Mouse (Mus musculus) limb, embryonic 11.5 days (tissue): Measurements from ENCODE around the gene Slc37a1. TPM values are rescaled to one million over a fixed set of nuclear protein-coding genes. Genes with fewer than 3 reads are reported as not detected.
A peak's percentile ranks its signal among the peaks of the same experiment; 100 is the strongest.

ENCODE experiments used
- ATAC-seq: fragments of 200-750 bp; cut with Nextera tagmentation; 2 replicates; pipeline ENCODE4 v1.8.0; 2017; ENCODE audit warnings: low read depth; ENCODE audit not compliant: insufficient number of reproducible peaks, low FRiP score, low TSS enrichment
- DNase-seq: peaks from one replicate; pipeline ENCODE4 v3.0.0-alpha.2; 2015; ENCODE audit warnings: low spot score
- H3K27ac ChIP-seq: fragments of 300-500 bp; sonication (generic); replicated peaks from 2 replicates; pipeline ENCODE4 v1.5.1; 2014; ENCODE audit warnings: low read depth, mild to moderate bottlenecking, low read length
- H3K27me3 ChIP-seq: fragments of 300-500 bp; sonication (generic); 2 replicates; pipeline ENCODE4 v1.6.1; 2014; ENCODE audit warnings: mild to moderate bottlenecking, low read length, mixed read lengths; ENCODE audit not compliant: control insufficient read depth, insufficient read depth
- H3K36me3 ChIP-seq: fragments of 300-500 bp; sonication (generic); 2 replicates; pipeline ENCODE4 v1.6.1; 2014; ENCODE audit warnings: mild to moderate bottlenecking, low read length, moderate library complexity, mixed read lengths; ENCODE audit not compliant: control insufficient read depth, insufficient read depth
- H3K4me1 ChIP-seq: fragments of 300-500 bp; sonication (generic); 2 replicates; pipeline ENCODE4 v1.6.1; 2014; ENCODE audit warnings: low read length, mixed read lengths; ENCODE audit not compliant: control insufficient read depth, insufficient read depth
- H3K4me2 ChIP-seq: fragments of 300-500 bp; sonication (generic); 2 replicates; pipeline ENCODE4 v1.6.1; 2014; ENCODE audit warnings: low read depth, mild to moderate bottlenecking, moderate library complexity; ENCODE audit not compliant: severe bottlenecking
- H3K4me3 ChIP-seq: fragments of 300-500 bp; sonication (generic); 2 replicates; pipeline ENCODE4 v1.5.1; 2014; ENCODE audit warnings: low read depth, low read length
- H3K9ac ChIP-seq: fragments of 300-500 bp; sonication (generic); 2 replicates; pipeline ENCODE4 v1.6.1; 2014; ENCODE audit warnings: mild to moderate bottlenecking, low read length
- H3K9me3 ChIP-seq: fragments of 300-500 bp; sonication (generic); 2 replicates; pipeline ENCODE4 v1.6.1; 2016; ENCODE audit warnings: low read length; ENCODE audit not compliant: control insufficient read depth
- WGBS: fragments of 180-500 bp; shearing (Covaris S2); extraction: QIAGEN DNeasy Blood & Tissue Kit; methylation state at CpG from one replicate; pipeline ENCODE4 v1.1.7; 2014; 5-methylcytosine and 5-hydroxymethylcytosine counted together
- polyA plus RNA-seq: library from polyadenylated mRNA; unstranded; fragments of >200 nt; fragmentation: Nextera tagmentation; extraction: Ambion mirVana; gene quantifications from 2 replicates; pipeline ENCODE4 v1.2.1, GENCODE M21; 2014

The Slc37a1 gene
- polyA plus RNA-seq, 1 experiment from 2014 or later, result 1.7 TPM

DNA sequence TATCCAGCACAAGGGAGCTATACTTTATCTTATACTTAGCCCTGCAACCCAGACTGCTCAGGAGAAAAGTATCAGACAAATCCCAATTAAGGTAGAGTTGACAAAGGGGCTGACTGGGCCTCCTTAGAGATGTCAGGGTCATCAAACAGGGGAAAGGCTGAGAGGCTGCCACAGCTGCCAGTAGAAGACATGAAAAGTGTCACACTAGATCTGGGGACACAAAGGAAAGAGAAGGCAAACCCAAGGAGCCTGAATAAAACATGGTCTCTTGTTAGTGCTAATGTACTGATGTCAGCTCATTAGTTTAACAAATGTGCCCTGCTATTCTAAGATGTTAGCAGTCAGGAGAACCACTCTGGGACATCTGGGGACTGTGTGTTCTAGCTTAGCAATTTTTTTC, 84.3 kb downstream of the Slc37a1 start:
- H3K36me3 ChIP-seq, result no peaks in the 10 kb centered on the region
- H3K9me3 ChIP-seq, result no peaks in the 10 kb centered on the region
- no peaks in the 10 kb centered on the region for H3K4me1 ChIP-seq
- no peak overlapping the region for H3K4me2 ChIP-seq
- ATAC-seq (no peak), DNase-seq (no peak)
- H3K4me3 ChIP-seq, result no peak overlapping the region
- H3K27me3 ChIP-seq, result no peaks in the 10 kb centered on the region
- H3K9ac ChIP-seq, result no peak overlapping the region
- no peak overlapping the region for H3K27ac ChIP-seq

DNA sequence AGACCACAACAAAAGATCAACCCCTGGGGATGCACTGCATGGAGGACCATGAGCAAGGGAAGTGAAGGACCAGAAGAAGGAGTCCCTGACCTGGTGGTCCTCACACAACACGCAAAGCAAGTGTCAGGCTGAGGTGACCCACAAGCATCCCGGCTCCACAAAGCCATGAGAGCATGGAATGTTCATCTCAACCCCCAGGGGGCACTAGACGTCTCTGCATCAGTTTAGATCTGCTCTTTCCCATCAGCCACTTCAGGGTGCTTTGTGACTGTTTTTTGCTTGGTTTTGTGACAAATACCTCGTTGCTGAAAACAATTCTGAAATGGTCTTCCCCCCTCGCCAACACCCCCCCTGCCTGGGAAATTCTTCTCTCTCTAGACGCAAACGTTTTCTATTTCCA, 91.4 kb downstream of the Slc37a1 start:
- Histone ChIP-seq H3K4me2 (no peak overlapping the region), H3K27ac (no peak overlapping the region), H3K9me3 (no peaks in the 10 kb centered on the region), H3K4me3 (no peak overlapping the region), H3K36me3 (no peaks in the 10 kb centered on the region), H3K4me1 (no peaks in the 10 kb centered on the region; the same call in 1 of the 2 replicates), H3K9ac (no peak overlapping the region), H3K27me3 (no peaks in the 10 kb centered on the region)
- ATAC-seq (no peak), DNase-seq (peak; percentile 78)
- 17% methylated on average over 7 of the region's 7 CpGs for WGBS

DNA sequence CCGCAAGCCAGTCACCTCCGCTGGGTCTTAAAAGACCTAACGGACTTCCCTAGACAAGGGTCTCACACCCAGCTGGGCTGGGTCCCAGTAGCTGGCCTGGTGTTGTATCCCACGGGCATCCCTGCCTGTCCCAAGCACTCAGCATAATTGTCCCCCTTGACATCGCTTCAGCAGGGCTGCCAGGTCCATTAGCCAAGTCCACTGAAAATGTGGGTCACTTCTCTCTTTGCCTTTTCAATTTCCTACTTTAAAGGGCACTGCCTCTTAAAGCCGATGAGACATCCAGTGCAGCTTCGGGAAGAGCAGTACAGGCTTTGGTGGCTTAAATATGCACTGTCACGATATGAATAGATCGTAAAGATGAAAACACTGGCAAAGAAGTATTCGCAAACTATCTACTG, 91.8 kb downstream of the Slc37a1 start:
- 72% methylated on average over 10 of the region's 10 CpGs for WGBS
- Histone ChIP-seq H3K36me3 (no peaks in the 10 kb centered on the region), H3K4me1 (no peaks in the 10 kb centered on the region; the same call in 1 of the 2 replicates), H3K4me3 (no peak overlapping the region), H3K9me3 (no peaks in the 10 kb centered on the region), H3K27ac (no peak overlapping the region), H3K9ac (no peak overlapping the region), H3K4me2 (no peak overlapping the region), H3K27me3 (no peaks in the 10 kb centered on the region)
- ATAC-seq (no peak), DNase-seq (no peak)

DNA sequence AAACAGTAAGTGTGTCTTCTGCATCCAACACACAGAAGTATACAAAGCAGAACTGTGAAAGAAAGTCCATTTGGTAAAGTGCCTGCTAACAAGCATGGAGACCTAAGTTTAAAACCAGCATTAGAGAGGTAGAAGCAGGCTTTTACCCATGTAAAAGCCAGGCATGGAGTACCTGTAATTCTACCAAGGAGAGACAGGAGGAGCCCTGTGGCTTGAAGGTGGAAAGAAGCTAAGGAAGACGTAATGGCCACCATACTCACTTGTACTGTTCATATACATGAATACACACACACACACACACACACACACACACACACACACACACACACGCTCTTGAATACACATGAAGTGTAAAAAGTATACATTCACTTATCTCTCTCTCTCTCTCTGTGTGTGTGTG, 92.5 kb downstream of the Slc37a1 start:
- 76% methylated on average over 2 of the region's 2 CpGs for WGBS
- no peak overlapping the region for H3K27ac ChIP-seq
- ATAC-seq (no peak), DNase-seq (no peak)
- no peak overlapping the region for H3K4me2 ChIP-seq
- H3K4me3 ChIP-seq, result no peak overlapping the region
- H3K27me3 ChIP-seq, result no peaks in the 10 kb centered on the region
- H3K36me3 ChIP-seq, result no peaks in the 10 kb centered on the region
- no peaks in the 10 kb centered on the region for H3K9me3 ChIP-seq
- H3K4me1 ChIP-seq, result no peaks in the 10 kb centered on the region; the same call in 1 of the 2 replicates
- no peak overlapping the region for H3K9ac ChIP-seq

DNA sequence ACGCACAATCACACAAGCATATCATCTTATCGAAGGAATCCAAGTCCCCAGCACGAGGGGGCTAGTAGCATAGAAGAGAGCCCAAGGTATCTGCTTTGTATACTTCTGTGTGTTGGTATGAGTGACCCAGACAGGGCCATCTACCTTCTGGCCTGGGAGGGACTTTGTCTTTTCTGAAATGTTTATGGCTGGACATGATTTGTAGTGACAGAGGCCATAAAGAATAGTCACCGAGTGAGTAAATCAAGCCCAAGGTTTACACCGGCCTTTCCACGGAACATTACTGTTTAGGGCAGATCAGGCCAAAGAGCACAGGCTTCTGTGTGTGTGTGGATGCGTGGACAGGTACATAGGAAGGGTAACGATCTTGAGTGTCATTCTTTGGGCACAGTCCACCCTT, 93.3 kb downstream of the Slc37a1 start:
- no peak for ATAC-seq

DNA sequence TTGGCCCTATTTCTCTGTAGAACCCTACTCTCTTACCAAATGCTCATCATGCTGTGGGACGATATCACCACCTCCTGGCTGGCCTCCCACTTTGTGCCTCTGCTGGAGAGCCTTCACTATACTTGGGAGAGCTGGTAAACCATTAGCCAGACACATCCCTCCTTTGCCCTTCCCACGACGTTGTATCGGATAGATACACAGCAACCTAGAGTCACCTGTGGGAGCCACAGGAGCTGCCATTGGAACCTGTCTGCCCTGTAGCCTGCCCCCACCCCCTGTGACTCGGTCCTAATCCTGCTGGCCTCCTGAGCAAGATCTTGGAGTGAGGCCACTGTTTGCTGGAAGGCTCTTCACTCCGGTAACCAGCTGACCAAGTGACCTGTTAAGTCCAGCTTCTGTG, 96.7 kb downstream of the Slc37a1 start:
- Histone ChIP-seq H3K4me1 (peaks cover 14% of the 10 kb centered on the region), H3K36me3 (no peaks in the 10 kb centered on the region), H3K27ac (no peak overlapping the region), H3K9me3 (no peaks in the 10 kb centered on the region), H3K4me3 (no peak overlapping the region), H3K9ac (no peak overlapping the region), H3K4me2 (no peak overlapping the region), H3K27me3 (0 out of 2 replicates have a peak, but pooled peaks cover 2% of the 10 kb centered on the region)
- DNase-seq (no peak), ATAC-seq (no peak)
- 83% methylated on average over 6 of the region's 6 CpGs for WGBS

More for the DNA sequence above, 93.3 kb downstream of the Slc37a1 start:
- no peak overlapping the region for H3K9ac ChIP-seq
- no peak overlapping the region for H3K4me3 ChIP-seq
- H3K36me3 ChIP-seq, result no peaks in the 10 kb centered on the region
- H3K4me2 ChIP-seq, result no peak overlapping the region
- H3K9me3 ChIP-seq, result no peaks in the 10 kb centered on the region
- no peaks in the 10 kb centered on the region for H3K27me3 ChIP-seq
- DNase-seq, result no peak
- no peak overlapping the region for H3K27ac ChIP-seq
- 40% methylated on average over 8 of the region's 8 CpGs for WGBS
- H3K4me1 ChIP-seq, result peaks cover 2% of the 10 kb centered on the region

DNA sequence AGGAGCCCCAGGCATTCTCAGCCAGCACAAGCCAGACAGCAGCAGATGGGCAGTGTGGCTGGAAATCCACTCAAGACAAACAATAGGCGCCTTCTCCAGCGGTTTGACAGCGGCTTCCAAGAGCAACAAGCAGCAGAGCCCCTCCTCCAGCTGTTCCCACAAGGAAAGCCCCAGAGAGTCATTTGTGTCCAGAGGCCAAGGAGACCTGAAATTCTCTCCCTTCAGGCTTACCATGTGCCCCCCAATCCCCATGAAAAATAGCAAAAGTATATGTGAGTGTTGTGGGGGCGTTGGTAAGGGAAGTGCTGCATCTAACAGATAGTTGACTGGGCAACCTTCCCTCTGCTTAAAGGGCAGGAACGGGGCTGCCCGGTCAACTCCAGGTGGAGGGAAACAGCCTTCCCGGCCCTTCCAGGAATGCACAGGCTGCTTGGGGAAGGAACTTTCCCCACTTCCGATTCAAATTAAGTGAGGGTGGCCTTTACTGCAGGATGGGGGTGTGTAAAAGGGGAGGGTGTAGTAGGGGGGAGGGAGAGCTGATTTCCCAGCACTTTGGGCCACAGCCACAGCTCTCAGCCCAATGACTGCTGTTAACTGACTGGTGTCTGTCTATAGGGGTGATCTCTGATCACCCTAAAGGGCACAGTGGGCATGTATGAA, 98.5 kb downstream of the Slc37a1 start:
- ATAC-seq (peak; percentile 56), DNase-seq (peak; percentile 60)
- Histone ChIP-seq H3K9ac (0 out of 2 replicates have a peak overlapping the region, but pooled peaks have one; percentile 9), H3K4me1 (peaks cover 14% of the 10 kb centered on the region), H3K4me3 (no peak overlapping the region), H3K27me3 (0 out of 2 replicates have a peak, but pooled peaks cover 2% of the 10 kb centered on the region), H3K27ac (peak overlapping the region; percentile 84), H3K36me3 (no peaks in the 10 kb centered on the region), H3K4me2 (peak overlapping the region; percentile 35), H3K9me3 (no peaks in the 10 kb centered on the region)
- WGBS, result 2% methylated on average over 8 of the region's 8 CpGs

DNA sequence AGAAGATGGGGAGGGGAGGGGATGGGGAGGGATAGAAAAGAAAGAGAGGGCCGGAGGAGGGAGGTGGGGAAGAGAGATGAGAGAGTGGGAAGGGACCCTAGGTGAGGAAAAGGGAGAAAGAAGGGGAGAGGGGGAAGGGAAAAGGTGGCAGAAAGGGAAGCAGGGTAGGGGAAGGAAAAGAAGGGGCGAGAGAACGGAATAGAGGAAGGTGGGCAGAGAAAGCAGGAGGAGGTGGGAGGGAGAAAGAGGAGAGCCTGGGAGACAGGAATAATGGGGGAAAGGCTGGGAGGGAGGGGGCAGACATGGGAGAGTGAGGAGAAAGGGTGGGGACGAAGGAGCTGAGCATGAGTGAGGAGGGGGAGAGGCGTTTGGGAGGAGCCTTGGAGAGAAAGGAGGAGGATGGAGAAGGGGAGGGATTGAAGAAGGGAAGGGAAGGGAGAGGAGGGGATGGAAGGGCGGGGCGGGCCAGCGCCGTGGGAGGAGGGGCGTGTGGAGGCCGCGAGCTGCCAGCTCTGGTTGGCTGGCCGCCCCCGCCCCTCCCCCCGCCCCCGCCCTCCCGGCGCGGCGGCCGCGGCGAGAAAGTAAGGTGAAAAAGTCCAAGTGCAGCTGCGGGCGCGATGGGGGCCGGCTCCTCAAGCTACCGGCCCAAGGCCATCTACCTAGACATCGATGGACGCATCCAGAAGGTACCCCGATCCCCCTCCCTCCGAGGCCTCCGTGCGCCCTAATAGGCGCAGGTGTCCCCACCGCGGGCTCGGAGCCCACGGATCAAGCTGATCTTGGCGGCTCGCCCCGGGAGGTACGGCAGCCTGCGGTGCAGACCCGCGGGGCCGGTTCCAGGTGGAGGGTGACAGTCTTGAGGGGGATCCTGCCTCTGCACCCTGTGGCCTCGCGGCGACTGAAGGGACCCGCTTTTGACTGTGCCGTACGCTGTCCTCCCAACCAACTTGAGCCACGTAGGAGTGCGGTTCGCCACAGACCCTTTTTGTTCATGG, 99.4 kb downstream of the Slc37a1 start, which contains the start of gene Pde9a:
TSS of gene Pde9a (plus strand) at position 540 of the 995 bp plus-strand sequence.
- DNase-seq (peak; percentile 90), ATAC-seq (peak; percentile 84)
- under 1% methylated on average over 35 of the region's 56 CpGs for WGBS
- Histone ChIP-seq H3K4me1 (peaks cover 14% of the 10 kb centered on the region), H3K4me2 (peak within 1 kb of the TSS; percentile 91), H3K27me3 (0 out of 2 replicates have a peak, but pooled peaks cover 2% of the 10 kb centered on the region), H3K36me3 (no peaks in the 10 kb centered on the region), H3K9me3 (no peaks in the 10 kb centered on the region), H3K4me3 (peak within 1 kb of the TSS; percentile 82), H3K9ac (peak within 1 kb of the TSS; percentile 81), H3K27ac (peak within 1 kb of the TSS; percentile 84)
